Mouse (Mus musculus) stomach, embryonic 15.5 days (tissue): ENCODE results near the gene Ly6g5c. TPM values are rescaled to one million over a fixed set of nuclear protein-coding genes. Genes with fewer than 3 reads are reported as not detected.

Experiments
- ATAC-seq: fragments of 200-750 bp; cut with Nextera tagmentation; 2 replicates; pipeline ENCODE4 v1.8.0; 2017; ENCODE audit warnings: low read depth, moderate number of reproducible peaks, moderate TSS enrichment; ENCODE audit not compliant: insufficient read depth, low FRiP score
- H3K27ac ChIP-seq: fragments of 300-500 bp; sonication (generic); 2 replicates; pipeline ENCODE4 v1.5.1; 2015; ENCODE audit warnings: mild to moderate bottlenecking, inconsistent platforms
- H3K27me3 ChIP-seq: fragments of 300-500 bp; sonication (generic); replicated peaks from 2 replicates; pipeline ENCODE4 v1.6.1; 2015; ENCODE audit warnings: inconsistent platforms
- H3K36me3 ChIP-seq: fragments of 300-500 bp; sonication (generic); 2 replicates; pipeline ENCODE4 v1.6.1; 2015; ENCODE audit warnings: inconsistent platforms
- H3K4me1 ChIP-seq: fragments of 300-500 bp; sonication (generic); 2 replicates; pipeline ENCODE4 v1.6.1; 2015; ENCODE audit warnings: inconsistent platforms
- H3K4me2 ChIP-seq: fragments of 300-500 bp; sonication (generic); 2 replicates; pipeline ENCODE4 v1.6.1; 2015; ENCODE audit warnings: mild to moderate bottlenecking, inconsistent platforms
- H3K4me3 ChIP-seq: fragments of 300-500 bp; sonication (generic); replicated peaks from 2 replicates; pipeline ENCODE4 v1.5.1; 2015; ENCODE audit warnings: inconsistent platforms
- H3K9ac ChIP-seq: fragments of 300-500 bp; sonication (generic); 2 replicates; pipeline ENCODE4 v1.6.1; 2015; ENCODE audit warnings: inconsistent platforms
- H3K9me3 ChIP-seq: fragments of 300-500 bp; sonication (generic); 2 replicates; pipeline ENCODE4 v1.6.1; 2016; ENCODE audit warnings: inconsistent platforms
- WGBS: fragments of 180-500 bp; shearing (Covaris S2); methylation state at CpG from one replicate; pipeline ENCODE4 v1.1.7; 2015; 5-methylcytosine and 5-hydroxymethylcytosine counted together
- polyA plus RNA-seq: library from polyadenylated mRNA; unstranded; fragments of >200 nt; fragmentation: Nextera tagmentation; extraction: Ambion mirVana; gene quantifications from 2 replicates; pipeline ENCODE4 v1.2.1, GENCODE M21; 2015

Ly6g5c gene
- polyA plus RNA-seq, 1 experiment from 2014 or later, result not detected

DNA sequence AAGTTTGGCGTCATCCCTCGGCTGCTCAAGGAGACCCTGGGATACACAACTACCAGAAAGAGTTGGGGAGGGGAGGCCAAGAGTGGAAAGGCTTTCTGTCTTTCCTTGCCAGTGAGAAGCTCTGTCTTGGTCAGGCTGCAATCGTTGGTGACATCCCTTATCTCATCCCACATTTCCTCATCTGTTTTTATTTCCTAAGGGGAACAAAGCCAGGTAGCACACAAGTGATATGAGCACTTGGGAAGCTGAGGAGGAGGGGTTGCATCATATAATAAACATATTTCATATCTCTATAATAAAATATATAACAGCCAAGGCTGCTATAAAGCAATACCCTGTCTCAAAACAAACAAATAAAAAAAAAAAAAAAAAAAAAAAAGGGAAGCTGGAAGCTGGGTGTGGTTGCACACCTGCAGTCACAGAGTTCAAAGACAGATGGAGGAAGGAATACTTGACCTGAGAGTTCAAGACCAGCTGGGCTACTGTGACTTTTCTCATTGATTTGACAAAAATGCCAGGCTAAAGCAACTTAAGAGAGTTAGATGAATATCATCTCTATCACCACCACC is 24.1 kb upstream of the Ly6g5c start:
- WGBS, result 75% methylated on average over 3 of the region's 3 CpGs
- Histone ChIP-seq H3K4me2 (no peak overlapping the region), H3K9ac (no peak overlapping the region), H3K36me3 (no peaks in the 10 kb centered on the region), H3K9me3 (no peaks in the 10 kb centered on the region), H3K27me3 (no peaks in the 10 kb centered on the region), H3K27ac (no peak overlapping the region), H3K4me1 (0 out of 2 replicates have a peak, but pooled peaks cover 3% of the 10 kb centered on the region), H3K4me3 (no peak overlapping the region)
- no peak for ATAC-seq

DNA sequence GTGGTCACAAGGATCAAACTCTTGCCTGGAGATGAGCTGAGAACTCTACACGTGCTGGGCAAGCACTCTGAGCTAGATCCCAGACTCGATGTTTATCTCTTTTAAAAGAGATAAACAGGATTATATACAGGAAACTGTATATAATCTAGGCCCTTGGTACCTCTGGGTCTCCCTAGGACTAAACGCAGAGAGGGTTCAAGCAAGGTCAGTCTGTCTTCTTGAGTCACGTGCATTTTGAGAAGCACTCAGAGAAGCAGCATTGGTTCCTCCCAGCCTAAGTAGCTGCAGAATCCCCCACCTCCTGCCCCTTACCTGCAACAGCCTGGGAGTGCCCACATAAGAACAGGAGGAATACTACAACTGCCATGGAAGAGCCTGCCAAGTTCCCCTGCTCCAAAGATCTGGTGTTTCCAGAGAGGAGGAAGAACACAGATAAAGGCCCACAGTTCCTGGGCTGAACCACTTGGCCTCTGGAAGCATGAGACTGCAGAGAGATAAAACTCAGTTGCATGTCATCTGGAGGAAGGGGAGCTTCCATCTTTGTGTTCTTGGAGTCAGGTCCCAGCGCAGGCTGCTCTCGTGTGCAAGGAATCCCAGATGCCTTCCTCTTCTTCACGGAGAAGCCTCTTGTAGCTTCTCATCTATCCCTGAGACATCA is 22.7 kb upstream of the Ly6g5c start, which contains the start of gene Ly6g6f:
Gene Ly6g6f (minus strand): TSS at position 403 of the 658 bp plus-strand sequence.
- no peak for ATAC-seq
- no peak within 1 kb of the TSS for H3K9ac ChIP-seq
- no peak within 1 kb of the TSS for H3K4me3 ChIP-seq
- no peak within 1 kb of the TSS for H3K27ac ChIP-seq
- no peaks in the 10 kb centered on the region for H3K9me3 ChIP-seq
- no peaks in the 10 kb centered on the region for H3K36me3 ChIP-seq
- H3K4me1 ChIP-seq, result peaks cover 5% of the 10 kb centered on the region
- no peak within 1 kb of the TSS for H3K4me2 ChIP-seq
- H3K27me3 ChIP-seq, result no peaks in the 10 kb centered on the region
- WGBS, result 56% methylated on average over 7 of the region's 7 CpGs

DNA sequence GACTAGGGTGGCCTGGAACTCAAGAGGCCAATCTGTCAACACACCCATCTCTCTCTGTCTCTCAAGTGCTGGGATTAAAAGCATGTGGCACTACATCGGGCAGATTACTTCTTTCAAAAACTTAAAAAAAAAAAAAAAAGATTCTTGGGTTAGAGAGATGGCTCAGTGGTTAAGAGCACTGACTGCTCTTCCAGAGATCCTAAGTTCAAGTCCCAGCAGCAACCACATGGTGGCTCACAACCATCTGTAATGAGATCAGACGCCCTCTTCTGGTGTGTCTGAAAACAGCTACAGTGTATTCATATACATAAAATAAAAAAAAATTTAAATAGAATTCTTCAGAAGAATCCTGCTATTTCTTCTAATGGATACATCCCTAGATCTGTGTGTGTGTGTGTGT is 19.9 kb upstream of the Ly6g5c start:
- Histone ChIP-seq H3K4me3 (no peak overlapping the region), H3K36me3 (peaks cover 17% of the 10 kb centered on the region), H3K4me2 (no peak overlapping the region), H3K4me1 (peaks cover 9% of the 10 kb centered on the region), H3K27ac (no peak overlapping the region), H3K9me3 (no peaks in the 10 kb centered on the region), H3K27me3 (no peaks in the 10 kb centered on the region), H3K9ac (no peak overlapping the region)
- no peak for ATAC-seq
- 50% methylated on average over 2 of the region's 2 CpGs for WGBS

- Histone ChIP-seq H3K27ac (peak within 1 kb of the TSS; percentile 97), H3K9me3 (no peaks in the 10 kb centered on the region), H3K27me3 (no peaks in the 10 kb centered on the region), H3K4me1 (peaks cover 9% of the 10 kb centered on the region), H3K9ac (peak within 1 kb of the TSS; percentile 80), H3K36me3 (peaks cover 19% of the 10 kb centered on the region), H3K4me3 (peak within 1 kb of the TSS; percentile 70), H3K4me2 (peak within 1 kb of the TSS; percentile 60)
- peak; percentile 95 for ATAC-seq
- WGBS, result 3% methylated on average over 67 of the region's 67 CpGs
These were observed 19.0 kb upstream of the Ly6g5c start, which contains the start of gene Abhd16a for GRCm38 (mm10) chr17:35088825-35089644. Abhd16a (plus strand) TSS chr17:35089263.

GRCm38 (mm10) chr17:35090166-35090932 is 17.7 kb upstream of the Ly6g5c start:
- peaks cover 9% of the 10 kb centered on the region for H3K4me1 ChIP-seq
- WGBS, result 60% methylated on average over 8 of the region's 8 CpGs
- H3K9ac ChIP-seq, result peak overlapping the region; percentile 80
- H3K9me3 ChIP-seq, result no peaks in the 10 kb centered on the region
- H3K27me3 ChIP-seq, result no peaks in the 10 kb centered on the region
- H3K36me3 ChIP-seq, result peaks cover 28% of the 10 kb centered on the region
- H3K4me3 ChIP-seq, result peak overlapping the region; percentile 70
- H3K4me2 ChIP-seq, result peak overlapping the region; percentile 60
- H3K27ac ChIP-seq, result 0 out of 2 replicates have a peak overlapping the region, but pooled peaks have one; percentile 97
- peak; percentile 8; the same call in 1 of the 2 replicates for ATAC-seq

- no peak for ATAC-seq
- WGBS, result 91% methylated on average over 14 of the region's 14 CpGs
- Histone ChIP-seq H3K9me3 (no peaks in the 10 kb centered on the region), H3K4me1 (peaks cover 9% of the 10 kb centered on the region), H3K27ac (no peak overlapping the region), H3K27me3 (no peaks in the 10 kb centered on the region), H3K4me2 (no peak overlapping the region), H3K4me3 (no peak overlapping the region), H3K36me3 (peaks cover 46% of the 10 kb centered on the region), H3K9ac (no peak overlapping the region)
These were observed 15.5 kb upstream of the Ly6g5c start for GRCm38 (mm10) chr17:35092403-35093198.

DNA sequence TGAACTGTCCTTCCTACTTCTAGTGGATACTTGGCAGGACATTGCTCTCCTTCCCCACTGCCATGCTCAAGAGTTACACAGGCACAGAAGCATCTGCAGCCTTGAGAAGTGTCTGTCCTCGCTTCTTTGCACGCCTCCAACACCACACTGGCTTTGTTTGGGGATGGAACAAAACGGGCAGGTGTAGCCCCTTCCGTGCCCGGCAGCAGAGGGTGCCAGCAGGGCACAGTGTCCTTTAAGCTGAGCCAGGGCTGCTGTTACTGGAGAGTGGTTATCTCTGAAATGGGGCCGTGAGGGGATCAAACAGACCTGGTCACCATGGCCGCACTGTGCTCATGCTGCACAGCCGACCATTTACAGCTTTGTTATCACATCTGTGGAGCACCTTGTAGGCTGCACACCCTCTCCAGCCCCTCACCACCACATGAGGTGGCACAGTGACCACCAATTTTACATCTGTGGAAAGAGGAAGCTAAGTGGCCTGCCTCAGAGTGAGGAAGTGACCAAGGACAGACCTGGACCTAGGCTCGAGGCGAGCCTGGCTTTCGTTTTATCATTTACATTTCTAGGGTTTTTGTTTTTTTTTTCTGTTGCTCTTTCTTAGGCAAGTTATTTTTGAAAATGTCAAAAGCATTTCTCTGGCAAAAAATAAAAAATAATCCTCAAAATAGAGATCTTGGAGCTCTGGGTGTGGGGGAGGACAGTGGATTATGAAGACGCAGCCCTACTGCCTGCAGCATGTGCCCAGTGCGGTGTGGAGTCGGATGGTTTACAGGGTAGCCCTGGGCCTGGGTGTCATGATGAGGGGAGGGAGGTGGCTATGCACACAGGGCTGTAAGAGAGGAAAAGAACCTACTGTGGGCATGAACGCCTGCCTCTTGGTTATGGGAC is 13.4 kb upstream of the Ly6g5c start:
- peaks cover 9% of the 10 kb centered on the region for H3K4me1 ChIP-seq
- 88% methylated on average over 15 of the region's 15 CpGs for WGBS
- H3K9ac ChIP-seq, result no peak overlapping the region
- H3K27me3 ChIP-seq, result no peaks in the 10 kb centered on the region
- no peaks in the 10 kb centered on the region for H3K9me3 ChIP-seq
- no peak overlapping the region for H3K27ac ChIP-seq
- no peak overlapping the region for H3K4me3 ChIP-seq
- H3K36me3 ChIP-seq, result peaks cover 54% of the 10 kb centered on the region
- ATAC-seq, result no peak
- no peak overlapping the region for H3K4me2 ChIP-seq

DNA sequence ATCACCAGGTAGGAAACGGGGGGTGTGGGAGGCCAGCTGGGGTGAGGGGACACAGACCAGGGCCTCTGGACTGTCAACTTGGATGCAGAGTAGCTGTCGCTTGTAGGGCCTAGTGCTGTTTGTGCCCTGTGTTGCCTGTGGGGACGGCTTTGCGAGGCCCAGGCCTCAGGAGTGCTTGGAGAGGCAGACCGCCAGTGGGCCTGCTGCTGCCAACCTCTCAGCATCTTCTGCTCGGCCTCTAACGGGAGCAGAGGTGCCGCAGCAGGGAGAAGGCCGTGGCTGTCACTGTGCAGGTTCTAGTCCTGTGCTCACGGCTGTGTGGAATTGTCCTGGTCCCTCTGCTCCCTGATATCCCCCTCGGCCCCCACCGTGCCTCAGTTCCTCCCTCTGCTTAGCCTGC is 11.5 kb upstream of the Ly6g5c start:
- no peak for ATAC-seq
- Histone ChIP-seq H3K4me2 (no peak overlapping the region), H3K9ac (no peak overlapping the region), H3K4me1 (no peaks in the 10 kb centered on the region), H3K4me3 (no peak overlapping the region), H3K27ac (no peak overlapping the region), H3K36me3 (peaks cover 68% of the 10 kb centered on the region), H3K9me3 (no peaks in the 10 kb centered on the region), H3K27me3 (no peaks in the 10 kb centered on the region)
- WGBS, result 84% methylated on average over 12 of the region's 12 CpGs

GRCm38 (mm10) chr17:35097164-35097655 is 10.9 kb upstream of the Ly6g5c start:
- Histone ChIP-seq H3K4me3 (no peak overlapping the region), H3K4me1 (no peaks in the 10 kb centered on the region), H3K27ac (no peak overlapping the region), H3K36me3 (peaks cover 70% of the 10 kb centered on the region), H3K9me3 (no peaks in the 10 kb centered on the region), H3K4me2 (no peak overlapping the region), H3K9ac (no peak overlapping the region), H3K27me3 (no peaks in the 10 kb centered on the region)
- WGBS, result 88% methylated on average over 12 of the region's 12 CpGs
- no peak for ATAC-seq

DNA sequence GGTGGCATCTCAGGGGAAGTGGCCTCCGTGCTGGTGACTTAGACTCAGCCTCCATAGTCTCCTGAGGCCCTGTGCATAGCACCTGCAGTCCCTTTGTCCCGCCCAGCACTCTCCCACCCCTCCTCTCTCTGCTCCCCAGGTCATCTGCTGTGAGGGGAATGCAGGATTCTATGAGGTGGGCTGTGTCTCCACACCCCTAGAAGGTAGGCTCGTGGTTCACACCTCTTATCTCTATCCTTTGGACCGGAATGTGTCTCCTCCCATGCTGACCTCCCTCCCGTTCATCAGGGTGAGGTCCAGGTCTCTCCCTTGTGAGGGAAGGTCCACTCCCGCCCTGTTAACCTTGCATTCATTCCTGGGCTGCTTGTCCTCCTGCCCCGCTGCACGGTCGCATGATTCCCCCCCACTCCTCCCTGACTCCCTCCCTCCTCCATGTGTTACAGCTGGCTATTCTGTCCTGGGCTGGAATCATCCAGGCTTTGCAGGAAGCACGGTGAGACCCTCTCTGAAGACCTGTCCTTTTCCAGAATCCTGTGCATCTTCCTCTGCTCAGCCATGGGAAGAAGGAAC is 7.8 kb upstream of the Ly6g5c start:
- no peak overlapping the region for H3K4me3 ChIP-seq
- H3K4me2 ChIP-seq, result no peak overlapping the region
- 62% methylated on average over 10 of the region's 10 CpGs for WGBS
- H3K27ac ChIP-seq, result no peak overlapping the region
- no peaks in the 10 kb centered on the region for H3K27me3 ChIP-seq
- H3K4me1 ChIP-seq, result no peaks in the 10 kb centered on the region
- ATAC-seq, result no peak
- no peaks in the 10 kb centered on the region for H3K9me3 ChIP-seq
- peaks cover 56% of the 10 kb centered on the region for H3K36me3 ChIP-seq
- no peak overlapping the region for H3K9ac ChIP-seq
